Mouse (Mus musculus): Measurements from ENCODE around the gene Amotl1.

DNA sequence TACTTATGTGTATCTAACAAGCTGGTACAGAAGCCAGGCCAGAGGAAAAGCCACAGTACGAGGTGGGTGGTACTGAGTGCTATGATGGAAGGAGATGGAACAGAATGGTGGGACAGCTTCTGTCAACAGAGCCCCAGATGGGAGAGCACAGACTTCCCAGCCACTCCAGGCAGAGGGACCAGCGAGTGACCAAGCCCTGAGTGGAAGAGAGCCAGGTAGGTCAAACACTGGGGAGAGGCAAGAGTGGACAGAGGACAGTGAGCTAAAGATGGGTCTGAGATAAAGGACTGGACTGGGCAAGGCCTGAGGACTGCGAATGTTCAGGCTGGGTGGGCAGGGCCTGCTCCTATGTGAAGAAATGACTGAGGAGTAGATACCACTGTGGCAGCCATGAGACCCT lies 23.5 kb upstream of the Amotl1 start:
- TF ChIP-seq EP300 (IDR thresholded peaks at IDR 0.05; ENCODE audit: insufficient read depth, low read depth, low read length) = no peak
- no peak for TF ChIP-seq CTCF (IDR thresholded peaks at IDR 0.05; ENCODE audit: low read depth, low read length)
